ENCODE assay signal across 15 mouse cellular contexts in the genomic region with DNA sequence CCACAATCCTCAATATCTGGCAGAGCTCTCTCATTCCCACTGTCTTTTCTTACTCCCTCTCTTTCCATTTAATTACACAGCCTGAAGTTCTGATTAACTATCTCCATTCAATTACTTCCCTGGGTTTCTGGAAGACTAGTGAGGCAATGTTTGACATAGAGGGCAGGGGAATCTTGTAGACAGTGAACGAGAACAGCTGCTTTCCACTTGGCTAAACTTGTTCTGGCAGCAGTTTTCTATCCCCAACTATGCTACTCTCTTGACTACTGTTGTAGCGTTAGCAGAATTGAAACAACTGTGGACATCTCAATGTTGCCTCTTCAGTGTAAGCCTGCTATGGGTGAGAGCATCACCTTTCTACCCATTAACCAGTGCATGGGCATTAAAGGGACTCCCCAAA.
"Had no signal": no experiment of that assay in that cellular context is flagged by ENCODE, and none has a peak within 500 bp of the region (broad histone marks: within the 10 kb centered on the region; RNA-seq: fewer than 3 reads in every experiment).

No protein-coding gene starts in this region.

- H3K4me1 ChIP-seq: limb, embryonic 15.5 days; megakaryocyte, embryonic 14.5 days had no signal

- H3K4me2 ChIP-seq: limb, embryonic 12.5 days; limb, embryonic 15.5 days; liver, embryonic 11.5 days; midbrain, embryonic 13.5 days; neural tube, embryonic 13.5 days had no signal

- ATAC-seq: intestine, postnatal 0 days; liver, postnatal 0 days; midbrain, embryonic 13.5 days; midbrain, embryonic 16.5 days had no signal

- H3K27me3 ChIP-seq: limb, embryonic 12.5 days; limb, embryonic 15.5 days; megakaryocyte, embryonic 14.5 days; midbrain, embryonic 13.5 days; neural tube, embryonic 13.5 days had no signal

- H3K27ac ChIP-seq: limb, embryonic 12.5 days; limb, embryonic 15.5 days; liver, embryonic 14.5 days; midbrain, embryonic 10.5 days; midbrain, embryonic 13.5 days; neural tube, embryonic 13.5 days had no signal

- H3K9ac ChIP-seq: limb, embryonic 12.5 days; limb, embryonic 15.5 days; liver, embryonic 14.5 days; liver, postnatal 0 days; midbrain, embryonic 13.5 days; neural tube, embryonic 13.5 days had no signal

- DNase-seq: left cerebral cortex, postnatal 4 days; liver, postnatal 0 days; thymus, adult 18-20 months; thymus, postnatal 36 days had no signal

- H3K4me3 ChIP-seq: limb, embryonic 12.5 days; limb, embryonic 15.5 days; megakaryocyte, embryonic 14.5 days; midbrain, embryonic 10.5 days; midbrain, embryonic 13.5 days; myocyte; neural tube, embryonic 13.5 days had no signal

- H3K36me3 ChIP-seq: limb, embryonic 12.5 days; limb, embryonic 15.5 days; midbrain, embryonic 10.5 days; midbrain, embryonic 13.5 days; neural tube, embryonic 13.5 days had no signal

- H3K9me3 ChIP-seq: limb, embryonic 12.5 days; limb, embryonic 15.5 days; megakaryocyte, embryonic 14.5 days; midbrain, embryonic 10.5 days; midbrain, embryonic 13.5 days; neural tube, embryonic 13.5 days had no signal
